Mouse (Mus musculus): Measurements from ENCODE around the gene Mgarp.

GRCm38 (mm10) chr3:51343260-51343659 is 53.3 kb downstream of the Mgarp start:
- no peak for TF ChIP-seq POLR2A (IDR thresholded peaks at IDR 0.05; ENCODE audit: borderline replicate concordance, extremely low read depth, insufficient read depth, insufficient read length, poor library complexity, severe bottlenecking)
- no peak for TF ChIP-seq CTCF (IDR thresholded peaks at IDR 0.05; ENCODE audit: borderline replicate concordance, extremely low read depth, insufficient read depth, insufficient read length)

All from brain, embryonic 14.5 days (tissue).